Mouse (Mus musculus) lung, embryonic 16.5 days (tissue): ENCODE results near the gene Ankdd1a. TPM values are rescaled to one million over a fixed set of nuclear protein-coding genes. Genes with fewer than 3 reads are reported as not detected.

Source experiments
- ATAC-seq: fragments of 200-750 bp; cut with Nextera tagmentation; 2 replicates; pipeline ENCODE4 v1.8.0; 2017; ENCODE audit warnings: low read depth, mild to moderate bottlenecking, moderate library complexity
- H3K27ac ChIP-seq: fragments of 300-500 bp; sonication (generic); 2 replicates; pipeline ENCODE4 v1.5.1; 2014; ENCODE audit warnings: mild to moderate bottlenecking, control low read depth, low read length
- H3K27me3 ChIP-seq: fragments of 300-500 bp; sonication (generic); 2 replicates; pipeline ENCODE4 v1.6.1; 2014; ENCODE audit warnings: low read depth, low read length, mixed read lengths; ENCODE audit not compliant: control insufficient read depth, insufficient read depth
- H3K36me3 ChIP-seq: fragments of 300-500 bp; sonication (generic); 2 replicates; pipeline ENCODE4 v1.6.1; 2014; ENCODE audit warnings: low read length; ENCODE audit not compliant: control insufficient read depth, insufficient read depth
- H3K4me1 ChIP-seq: fragments of 300-500 bp; sonication (generic); replicated peaks from 2 replicates; pipeline ENCODE4 v1.6.1; 2014; ENCODE audit warnings: low read length, mixed read lengths; ENCODE audit not compliant: control insufficient read depth, insufficient read depth
- H3K4me2 ChIP-seq: fragments of 300-500 bp; sonication (generic); 2 replicates; pipeline ENCODE4 v1.6.1; 2014; ENCODE audit warnings: low read depth, low read length, control low read depth
- H3K4me3 ChIP-seq: fragments of 300-500 bp; sonication (generic); 2 replicates; pipeline ENCODE4 v1.5.1; 2014; ENCODE audit warnings: mild to moderate bottlenecking, low read length, control low read depth
- H3K9ac ChIP-seq: fragments of 300-500 bp; sonication (generic); 2 replicates; pipeline ENCODE4 v1.6.1; 2014; ENCODE audit warnings: low read length, control low read depth
- H3K9me3 ChIP-seq: fragments of 300-500 bp; sonication (generic); 2 replicates; pipeline ENCODE4 v1.6.1; 2016; ENCODE audit warnings: low read length; ENCODE audit not compliant: control insufficient read depth
- WGBS: fragments of 180-500 bp; shearing (Covaris S2); extraction: QIAGEN DNeasy Blood & Tissue Kit; methylation state at CpG from one replicate; pipeline ENCODE4 v1.1.7; 2014; 5-methylcytosine and 5-hydroxymethylcytosine counted together
- polyA plus RNA-seq: library from polyadenylated mRNA; unstranded; fragments of >200 nt; fragmentation: Nextera tagmentation; extraction: Ambion mirVana; gene quantifications from 2 replicates; pipeline ENCODE4 v1.2.1, GENCODE M21; 2015

Ankdd1a gene
- polyA plus RNA-seq, 1 experiment from 2014 or later, result not detected

DNA sequence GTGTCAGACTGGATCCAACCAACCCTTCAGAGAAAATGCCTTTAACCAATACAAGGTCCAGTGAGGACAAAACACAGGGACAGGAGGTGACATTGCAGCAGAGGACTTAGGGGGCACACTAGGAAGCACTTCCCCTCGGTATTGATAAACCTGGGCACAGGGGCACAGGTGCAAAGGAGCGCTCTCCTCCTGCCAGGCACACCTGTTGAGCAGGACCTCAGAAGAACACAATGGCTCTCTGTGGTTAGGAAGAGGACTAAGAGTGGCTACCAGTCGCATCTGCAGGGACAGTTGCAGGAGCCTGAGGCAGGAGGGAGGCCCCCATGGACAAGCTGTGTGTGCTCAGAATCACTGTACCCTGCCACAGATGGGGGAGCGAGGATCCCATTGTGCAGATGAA is 16.5 kb upstream of the Ankdd1a start:
- Histone ChIP-seq H3K4me1 (peaks cover under 1% of the 10 kb centered on the region; the same call in 1 of the 2 replicates), H3K9me3 (no peaks in the 10 kb centered on the region), H3K4me3 (no peak overlapping the region), H3K27ac (no peak overlapping the region), H3K9ac (no peak overlapping the region), H3K27me3 (no peaks in the 10 kb centered on the region), H3K36me3 (no peaks in the 10 kb centered on the region), H3K4me2 (no peak overlapping the region)
- 68% methylated on average over 4 of the region's 4 CpGs for WGBS
- no peak for ATAC-seq

GRCm38 (mm10) chr9:65535789-65536469 is 15.9 kb upstream of the Ankdd1a start:
- Histone ChIP-seq H3K4me2 (no peak overlapping the region), H3K27ac (no peak overlapping the region), H3K36me3 (no peaks in the 10 kb centered on the region), H3K9ac (no peak overlapping the region), H3K27me3 (no peaks in the 10 kb centered on the region), H3K4me1 (no peaks in the 10 kb centered on the region), H3K4me3 (no peak overlapping the region), H3K9me3 (no peaks in the 10 kb centered on the region)
- 79% methylated on average over 10 of the region's 11 CpGs for WGBS
- ATAC-seq, result no peak

- Histone ChIP-seq H3K9me3 (no peaks in the 10 kb centered on the region), H3K36me3 (no peaks in the 10 kb centered on the region), H3K4me2 (no peak overlapping the region), H3K4me1 (no peaks in the 10 kb centered on the region), H3K4me3 (no peak overlapping the region), H3K9ac (no peak overlapping the region), H3K27me3 (no peaks in the 10 kb centered on the region), H3K27ac (no peak overlapping the region)
- ATAC-seq, result peak; percentile 36; the same call in 1 of the 2 replicates
- 53% methylated on average over 3 of the region's 3 CpGs for WGBS
Measured at GRCm38 (mm10) chr9:65535191-65535722, 15.3 kb upstream of the Ankdd1a start.

GRCm38 (mm10) chr9:65534111-65534510 is 14.1 kb upstream of the Ankdd1a start:
- H3K27me3 ChIP-seq, result no peaks in the 10 kb centered on the region
- H3K9me3 ChIP-seq, result no peaks in the 10 kb centered on the region
- no peak overlapping the region for H3K27ac ChIP-seq
- no peak overlapping the region for H3K4me3 ChIP-seq
- H3K9ac ChIP-seq, result no peak overlapping the region
- no peaks in the 10 kb centered on the region for H3K36me3 ChIP-seq
- no peaks in the 10 kb centered on the region for H3K4me1 ChIP-seq
- ATAC-seq, result no peak
- 83% methylated on average over 3 of the region's 3 CpGs for WGBS
- no peak overlapping the region for H3K4me2 ChIP-seq

- Histone ChIP-seq H3K9ac (no peak overlapping the region), H3K4me1 (no peaks in the 10 kb centered on the region; the same call in 1 of the 2 replicates), H3K4me2 (no peak overlapping the region), H3K27ac (no peak overlapping the region), H3K36me3 (no peaks in the 10 kb centered on the region), H3K4me3 (no peak overlapping the region), H3K9me3 (no peaks in the 10 kb centered on the region), H3K27me3 (no peaks in the 10 kb centered on the region)
- 68% methylated on average over 8 of the region's 8 CpGs for WGBS
- no peak for ATAC-seq
Measured at GRCm38 (mm10) chr9:65532986-65533385, 13.0 kb upstream of the Ankdd1a start.

DNA sequence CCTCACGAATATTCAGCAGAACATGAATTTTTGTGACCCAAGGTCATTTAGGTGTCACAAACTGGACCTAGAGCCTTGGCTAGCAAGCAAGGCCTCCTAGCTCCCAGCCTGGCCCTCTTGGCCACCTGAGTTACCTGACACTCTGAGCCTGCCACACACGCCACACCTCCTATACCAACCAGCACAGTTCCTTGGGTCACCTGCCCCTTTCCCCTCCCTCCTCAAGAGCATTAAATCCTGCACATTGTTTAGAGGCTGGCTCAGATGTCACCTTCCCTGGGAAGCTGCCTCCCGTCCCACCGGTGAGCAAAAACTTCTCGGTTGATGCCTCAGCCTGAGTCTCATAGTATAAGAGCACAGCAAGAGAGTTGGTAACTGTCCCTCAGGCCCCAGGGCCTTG is 11.3 kb upstream of the Ankdd1a start:
- Histone ChIP-seq H3K4me1 (no peaks in the 10 kb centered on the region; the same call in 1 of the 2 replicates), H3K36me3 (no peaks in the 10 kb centered on the region)

DNA sequence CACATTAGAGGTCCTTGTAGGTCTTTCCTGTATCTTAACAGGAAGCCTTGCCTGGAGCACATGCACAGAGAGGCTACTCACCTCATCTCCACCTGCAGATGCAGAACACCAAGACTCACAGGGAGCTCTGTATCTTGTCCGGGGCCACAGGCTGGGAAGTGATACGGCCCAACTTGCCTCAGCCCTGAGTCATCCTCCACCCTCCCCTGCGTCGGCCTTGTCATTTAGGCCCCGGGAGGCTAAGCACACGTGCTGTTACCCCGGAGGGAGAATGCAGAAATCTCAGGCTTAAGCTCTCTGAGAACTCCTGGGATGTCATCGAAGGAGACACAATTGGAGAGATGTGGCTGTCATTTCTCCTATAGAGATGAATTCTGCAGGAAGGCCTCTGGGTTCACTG is 9.7 kb upstream of the Ankdd1a start:
- H3K4me1 ChIP-seq, result no peaks in the 10 kb centered on the region; the same call in 1 of the 2 replicates

More for the DNA sequence above, 11.3 kb upstream of the Ankdd1a start:
- no peak overlapping the region for H3K9ac ChIP-seq
- H3K27me3 ChIP-seq, result no peaks in the 10 kb centered on the region
- H3K4me3 ChIP-seq, result no peak overlapping the region
- no peak overlapping the region for H3K27ac ChIP-seq
- no peaks in the 10 kb centered on the region for H3K9me3 ChIP-seq
- H3K4me2 ChIP-seq, result no peak overlapping the region
- WGBS, result 70% methylated on average over 5 of the region's 5 CpGs
- no peak for ATAC-seq

GRCm38 (mm10) chr9:65528417-65529038 is 8.5 kb upstream of the Ankdd1a start:
- H3K4me1 ChIP-seq, result peaks cover 2% of the 10 kb centered on the region; the same call in 1 of the 2 replicates
- H3K27me3 ChIP-seq, result no peaks in the 10 kb centered on the region
- ATAC-seq, result no peak
- H3K4me2 ChIP-seq, result no peak overlapping the region
- H3K9ac ChIP-seq, result no peak overlapping the region
- no peaks in the 10 kb centered on the region for H3K9me3 ChIP-seq
- WGBS, result 60% methylated on average over 6 of the region's 6 CpGs
- no peaks in the 10 kb centered on the region for H3K36me3 ChIP-seq
- no peak overlapping the region for H3K27ac ChIP-seq
- H3K4me3 ChIP-seq, result no peak overlapping the region

More for the DNA sequence above, 9.7 kb upstream of the Ankdd1a start:
- ATAC-seq, result no peak
- Histone ChIP-seq H3K4me3 (no peak overlapping the region), H3K9ac (no peak overlapping the region), H3K4me2 (no peak overlapping the region), H3K27ac (no peak overlapping the region), H3K36me3 (no peaks in the 10 kb centered on the region), H3K27me3 (no peaks in the 10 kb centered on the region), H3K9me3 (no peaks in the 10 kb centered on the region)
- WGBS, result 64% methylated on average over 8 of the region's 8 CpGs

DNA sequence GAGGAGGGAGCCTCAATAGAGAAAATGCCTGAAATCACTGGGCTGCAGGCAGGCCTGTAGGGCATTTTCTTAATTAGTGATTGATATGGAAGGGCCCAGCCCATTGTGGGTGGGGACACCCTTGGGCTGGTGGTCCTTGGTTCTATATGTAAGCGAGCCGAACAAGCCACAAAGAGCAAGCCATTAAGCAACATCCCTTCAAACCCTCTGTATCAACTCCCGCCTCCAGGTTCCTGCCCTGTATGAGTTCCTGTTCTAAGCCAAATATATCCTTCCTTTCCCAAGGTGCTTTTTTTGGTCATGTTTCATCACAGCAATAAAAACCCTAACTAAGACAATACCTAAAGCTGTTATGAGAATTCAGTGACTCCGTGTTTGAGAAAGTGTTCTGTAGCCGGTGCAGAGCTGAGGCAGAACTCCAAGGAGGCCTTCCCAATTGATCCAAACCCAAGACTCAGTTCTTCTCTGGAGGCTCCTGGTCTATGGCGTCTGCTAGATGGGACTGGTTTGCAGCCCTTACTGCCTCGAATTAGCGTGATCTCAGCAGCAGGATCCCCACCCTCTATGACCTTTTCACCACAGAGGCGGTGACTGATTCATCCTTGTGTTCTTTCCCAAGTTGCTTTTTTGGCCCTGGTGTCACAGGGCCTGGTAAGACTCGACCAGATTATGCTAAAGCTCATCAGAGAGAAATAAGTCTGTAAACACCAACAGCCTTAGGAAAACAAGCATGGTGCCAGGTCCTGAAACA is 5.6 kb upstream of the Ankdd1a start:
- H3K9ac ChIP-seq, result no peak overlapping the region
- WGBS, result 69% methylated on average over 10 of the region's 10 CpGs
- H3K4me1 ChIP-seq, result peaks cover 2% of the 10 kb centered on the region; the same call in 1 of the 2 replicates
- H3K9me3 ChIP-seq, result no peaks in the 10 kb centered on the region
- no peak overlapping the region for H3K4me3 ChIP-seq
- no peak overlapping the region for H3K4me2 ChIP-seq
- H3K27me3 ChIP-seq, result no peaks in the 10 kb centered on the region; the same call in 1 of the 2 replicates
- ATAC-seq, result no peak
- H3K36me3 ChIP-seq, result no peaks in the 10 kb centered on the region
- no peak overlapping the region for H3K27ac ChIP-seq
